18 mouse cellular contexts compared by ENCODE assay signal in the genomic region with DNA sequence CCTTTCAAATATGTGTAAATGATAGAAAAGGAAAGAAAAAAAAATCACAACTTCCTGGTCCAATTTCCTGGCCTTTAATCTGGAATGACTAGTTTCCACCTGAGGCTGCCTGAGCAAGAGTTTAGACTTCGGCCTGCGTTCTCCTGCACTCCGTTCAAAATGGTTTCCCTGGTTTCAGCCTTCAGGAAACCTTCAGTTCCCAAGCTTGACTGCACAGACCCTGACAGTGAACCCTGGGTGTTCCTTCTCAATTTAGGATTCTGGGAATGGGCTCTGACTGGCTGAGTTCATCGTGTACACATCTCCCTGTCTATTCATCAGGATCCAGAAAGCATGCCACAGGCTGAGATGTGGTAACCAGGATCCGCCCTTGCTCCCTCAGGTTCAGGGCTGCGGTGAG. TPM values are rescaled to one million over a fixed set of nuclear protein-coding genes. Genes with fewer than 3 reads are reported as not detected.
A peak's percentile ranks its signal among the peaks of the same experiment; 100 is the strongest.
DNase-seq lines count a peak whose midpoint lies in the region; ATAC-seq lines count a peak whose summit lies in the region.
"Had no signal": no experiment of that assay in that cellular context is flagged by ENCODE, and none has a peak within 500 bp of the region (broad histone marks: within the 10 kb centered on the region; RNA-seq: fewer than 3 reads in every experiment).

No protein-coding gene starts in this region.

- H3K9me3 ChIP-seq in midbrain, embryonic 11.5 days (ENCODE audit: control insufficient read depth, low read length), result no peaks in the 10 kb centered on the region
- no peaks in the 10 kb centered on the region for H3K9me3 ChIP-seq in midbrain, embryonic 10.5 days (replicated peaks)
- H3K9me3 ChIP-seq: G1E had no signal

- H3K27ac ChIP-seq in midbrain, embryonic 11.5 days (ENCODE audit: low read depth, low read length), result no peak overlapping the region
- no peak overlapping the region for H3K27ac ChIP-seq in midbrain, embryonic 10.5 days (replicated peaks)

- H3K4me1 ChIP-seq in midbrain, embryonic 11.5 days (ENCODE audit: control insufficient read depth, insufficient read depth, low read length), result peaks cover 5% of the 10 kb centered on the region
- peaks cover 29% of the 10 kb centered on the region for H3K4me1 ChIP-seq in midbrain, embryonic 10.5 days

- H3K27me3 ChIP-seq in midbrain, embryonic 11.5 days (ENCODE audit: control insufficient read depth, insufficient read depth, low read length), result peaks cover 12% of the 10 kb centered on the region
- H3K27me3 ChIP-seq in midbrain, embryonic 10.5 days (ENCODE audit: low read depth, poor library complexity, severe bottlenecking), result peaks cover 52% of the 10 kb centered on the region
- H3K27me3 ChIP-seq: CH12.LX, Patski had no signal

- H3K4me2 ChIP-seq in midbrain, embryonic 11.5 days, result no peak overlapping the region

- H3K9ac ChIP-seq in midbrain, embryonic 11.5 days (ENCODE audit: low read length), result no peak overlapping the region

- H3K4me3 ChIP-seq in midbrain, embryonic 11.5 days (ENCODE audit: low read depth, low read length), result no peak overlapping the region
- H3K4me3 ChIP-seq in midbrain, embryonic 10.5 days, result no peak overlapping the region

- 45% methylated on average over 6 of the region's 6 CpGs for WGBS in midbrain, embryonic 11.5 days
- 44% methylated on average over 6 of the region's 6 CpGs for WGBS in midbrain, embryonic 10.5 days

- peak; percentile 53 for DNase-seq in midbrain, embryonic 11.5 days (ENCODE audit: low spot score, missing footprints)
- DNase-seq in midbrain, embryonic 10.5 days (ENCODE audit: low spot score), result no peak
- DNase-seq: adrenal gland, adult 2 months; adrenal gland, adult 8-10 months; adrenal gland, postnatal 10 days; adrenal gland, postnatal 14 days; adrenal gland, postnatal 25 days; adrenal gland, postnatal 36 days; B cell, adult 2 months; cerebellum, adult 11 months; cerebellum, adult 11-12 months; cerebellum, adult 18-20 months; cerebellum, adult 2 months had no signal

- no peak for ATAC-seq in midbrain, embryonic 11.5 days (ENCODE audit: low FRiP score)
- ATAC-seq: activated CD4-positive, CD25-positive, alpha-beta regulatory T cell, adult 4 months; CD4-positive, CD25-positive, alpha-beta regulatory T cell, adult 4 months; Patski had no signal

- H3K36me3 ChIP-seq in midbrain, embryonic 11.5 days (ENCODE audit: control insufficient read depth, insufficient read depth, low read length), result no peaks in the 10 kb centered on the region
- H3K36me3 ChIP-seq in midbrain, embryonic 10.5 days, result no peaks in the 10 kb centered on the region
- H3K36me3 ChIP-seq: G1E had no signal

RNA-seq across cellular contexts. Expression of gene Itgb3, which starts 3.6 kb away (rescaled TPM):
- 1.5 and 1.7 TPM in 2 replicates for polyA plus RNA-seq in midbrain, embryonic 11.5 days (2014; fragmentation: Nextera tagmentation; extraction: Ambion mirVana)
- polyA plus RNA-seq in midbrain, embryonic 10.5 days (2016; fragmentation: Nextera tagmentation; extraction: Ambion mirVana), result 3.7 and 4.7 TPM in 2 replicates

RNA-seq across cellular contexts. Expression of gene Myl4, which starts 53.7 kb away (rescaled TPM):
- polyA plus RNA-seq in midbrain, embryonic 11.5 days (2014; fragmentation: Nextera tagmentation; extraction: Ambion mirVana), result 1.1 and 1.7 TPM in 2 replicates
- 0.94 and 1.2 TPM in 2 replicates for polyA plus RNA-seq in midbrain, embryonic 10.5 days (2016; fragmentation: Nextera tagmentation; extraction: Ambion mirVana)
- polyA plus RNA-seq: G1E had no signal

RNA-seq across cellular contexts. Expression of gene Cdc27, which starts 53.8 kb away (rescaled TPM):
- 59.0 and 65.9 TPM in 2 replicates for polyA plus RNA-seq in midbrain, embryonic 11.5 days (2014; fragmentation: Nextera tagmentation; extraction: Ambion mirVana)
- polyA plus RNA-seq in midbrain, embryonic 10.5 days (2016; fragmentation: Nextera tagmentation; extraction: Ambion mirVana), result 47.3 and 53.5 TPM in 2 replicates
